Mouse (Mus musculus) cortical plate, adult 2 months (tissue): Measurements from ENCODE around the gene Kif3c.

Experiments
- CTCF ChIP-seq: fragments of 200-500 bp; IDR thresholded peaks from 2 replicates; pipeline ENCODE4 v1.5.1; 2011; ENCODE audit warnings: mild to moderate bottlenecking, control low read depth, low read length; ENCODE audit not compliant: insufficient read depth; ENCODE audit errors: extremely low read depth
- POLR2A ChIP-seq: fragments of 200-500 bp; IDR thresholded peaks from 2 replicates; pipeline ENCODE4 v1.6.1; 2011; ENCODE audit warnings: mild to moderate bottlenecking, low read length, control low read depth; ENCODE audit not compliant: insufficient read depth; ENCODE audit errors: extremely low read depth

- TF ChIP-seq CTCF (peak; percentile 37; the same call in 1 of the 2 replicates), POLR2A (no peak)
Measured at GRCm38 (mm10) chr12:3425375-3426341, 60.7 kb downstream of the Kif3c start.
